Mouse (Mus musculus) ES-Bruce4 (cell line): ENCODE measurements around the gene Selenon.
"Not testable (repeated sequence)": the region's sequence is repeated elsewhere in the genome, so short reads cannot be mapped to it uniquely, and the experiment has no call there.

Experiments used
- CTCF ChIP-seq: IDR thresholded peaks from one replicate; pipeline ENCODE4 v1.8.1; 2011; ENCODE audit warnings: low read depth, low read length
- POLR2A ChIP-seq: IDR thresholded peaks from one replicate; pipeline ENCODE4 v1.8.1; 2011; ENCODE audit warnings: low read length; ENCODE audit not compliant: insufficient read depth

GRCm38 (mm10) chr4:134494161-134494560 is 57.8 kb downstream of the Selenon start:
- TF ChIP-seq CTCF, POLR2A: not testable (repeated sequence)
